Mouse (Mus musculus) kidney, embryonic 16.5 days (tissue): ENCODE data around the gene Flt3. TPM values are rescaled to one million over a fixed set of nuclear protein-coding genes. Genes with fewer than 3 reads are reported as not detected.

Experiments used
- ATAC-seq: fragments of 200-750 bp; cut with Nextera tagmentation; 2 replicates; pipeline ENCODE4 v1.8.0; 2017; ENCODE audit warnings: moderate TSS enrichment; ENCODE audit not compliant: low FRiP score, low TSS enrichment
- H3K27ac ChIP-seq: fragments of 300-500 bp; sonication (generic); 2 replicates; pipeline ENCODE4 v1.5.1; 2014; ENCODE audit warnings: low read length
- H3K27me3 ChIP-seq: fragments of 300-500 bp; sonication (generic); 2 replicates; pipeline ENCODE4 v1.6.1; 2014; ENCODE audit warnings: low read length, control low read depth, mixed read lengths; ENCODE audit not compliant: insufficient read depth
- H3K36me3 ChIP-seq: fragments of 300-500 bp; sonication (generic); 2 replicates; pipeline ENCODE4 v1.6.1; 2014; ENCODE audit warnings: low read length, control low read depth, mixed read lengths; ENCODE audit not compliant: insufficient read depth
- H3K4me1 ChIP-seq: fragments of 300-500 bp; sonication (generic); 2 replicates; pipeline ENCODE4 v1.6.1; 2014; ENCODE audit warnings: low read length, control low read depth, mixed read lengths; ENCODE audit not compliant: insufficient read depth
- H3K4me2 ChIP-seq: fragments of 300-500 bp; sonication (generic); replicated peaks from 2 replicates; pipeline ENCODE4 v1.6.1; 2014; ENCODE audit warnings: low read depth, low read length
- H3K4me3 ChIP-seq: fragments of 300-500 bp; sonication (generic); 2 replicates; pipeline ENCODE4 v1.5.1; 2014; ENCODE audit warnings: mild to moderate bottlenecking, low read length
- H3K9ac ChIP-seq: fragments of 300-500 bp; sonication (generic); replicated peaks from 2 replicates; pipeline ENCODE4 v1.6.1; 2014; ENCODE audit warnings: low read length
- H3K9me3 ChIP-seq: fragments of 300-500 bp; sonication (generic); 2 replicates; pipeline ENCODE4 v1.6.1; 2016; ENCODE audit warnings: low read length, control low read depth
- WGBS: fragments of 180-500 bp; shearing (Covaris S2); extraction: QIAGEN DNeasy Blood & Tissue Kit; methylation state at CpG from one replicate; pipeline ENCODE4 v1.1.7; 2014; 5-methylcytosine and 5-hydroxymethylcytosine counted together
- polyA plus RNA-seq: library from polyadenylated mRNA; unstranded; fragments of >200 nt; fragmentation: Nextera tagmentation; extraction: Ambion mirVana; gene quantifications from 2 replicates; pipeline ENCODE4 v1.2.1, GENCODE M21; 2015

The Flt3 gene
- polyA plus RNA-seq, 1 experiment from 2014 or later = 0.06 TPM

DNA sequence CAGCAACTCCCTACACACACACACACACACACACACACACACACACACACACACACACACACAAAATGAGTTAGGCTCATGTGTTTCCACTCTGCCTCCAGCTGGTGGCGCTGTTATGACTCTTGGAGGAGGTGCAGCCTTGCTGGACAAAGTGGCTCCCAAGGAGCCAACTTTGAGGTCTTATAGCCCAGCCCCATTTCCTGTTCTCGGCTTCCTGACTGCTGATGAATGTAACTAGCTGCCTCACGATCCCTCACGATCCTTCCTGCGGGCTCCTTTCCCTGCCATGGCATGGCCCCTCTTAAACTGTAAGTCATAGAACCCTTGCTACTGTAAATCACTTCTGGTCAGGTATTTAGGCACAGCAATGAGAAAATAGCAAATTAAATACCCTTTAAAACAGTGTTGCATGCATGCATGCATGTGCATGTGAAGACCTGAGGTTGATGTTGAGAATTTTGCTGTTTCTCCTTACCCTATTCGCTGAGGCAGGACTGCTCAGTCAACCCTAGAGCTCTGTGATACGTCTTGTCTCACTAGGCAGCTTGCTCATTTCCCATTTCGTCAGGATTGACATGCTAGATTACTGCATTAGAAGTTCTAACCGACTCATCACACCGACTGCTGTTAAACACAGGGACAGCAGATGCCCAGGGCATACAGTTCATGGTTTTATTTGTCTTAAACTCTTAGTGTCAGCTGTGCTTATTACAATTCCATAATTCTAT lies 18.3 kb upstream of the Flt3 start:
- peak overlapping the region; percentile 38 for H3K4me2 ChIP-seq
- no peaks in the 10 kb centered on the region for H3K36me3 ChIP-seq
- H3K27ac ChIP-seq = no peak overlapping the region
- ATAC-seq = no peak
- H3K9ac ChIP-seq = no peak overlapping the region
- no peaks in the 10 kb centered on the region for H3K9me3 ChIP-seq
- no peak overlapping the region for H3K4me3 ChIP-seq
- H3K27me3 ChIP-seq = no peaks in the 10 kb centered on the region
- 22% methylated on average over 10 of the region's 10 CpGs for WGBS
- no peaks in the 10 kb centered on the region for H3K4me1 ChIP-seq

GRCm38 (mm10) chr5:147417986-147418385 lies 17.7 kb upstream of the Flt3 start:
- Histone ChIP-seq H3K9me3 (no peaks in the 10 kb centered on the region), H3K4me3 (no peak overlapping the region), H3K9ac (no peak overlapping the region), H3K4me2 (no peak overlapping the region), H3K36me3 (no peaks in the 10 kb centered on the region), H3K27ac (no peak overlapping the region), H3K27me3 (no peaks in the 10 kb centered on the region), H3K4me1 (no peaks in the 10 kb centered on the region)
- 80% methylated on average over 1 of the region's 1 CpGs for WGBS
- no peak for ATAC-seq

GRCm38 (mm10) chr5:147410585-147410984 lies 10.3 kb upstream of the Flt3 start:
- no peaks in the 10 kb centered on the region for H3K4me1 ChIP-seq
- H3K9ac ChIP-seq = no peak overlapping the region
- H3K4me3 ChIP-seq = no peak overlapping the region
- H3K9me3 ChIP-seq = no peaks in the 10 kb centered on the region
- ATAC-seq = no peak
- 79% methylated on average over 6 of the region's 6 CpGs for WGBS
- no peak overlapping the region for H3K4me2 ChIP-seq
- no peaks in the 10 kb centered on the region for H3K27me3 ChIP-seq
- no peaks in the 10 kb centered on the region for H3K36me3 ChIP-seq
- H3K27ac ChIP-seq = no peak overlapping the region

GRCm38 (mm10) chr5:147408731-147409130 lies 8.4 kb upstream of the Flt3 start:
- Histone ChIP-seq H3K9ac (no peak overlapping the region), H3K9me3 (no peaks in the 10 kb centered on the region), H3K4me3 (peak overlapping the region; percentile 26), H3K4me2 (peak overlapping the region; percentile 36), H3K27me3 (no peaks in the 10 kb centered on the region), H3K27ac (no peak overlapping the region), H3K36me3 (no peaks in the 10 kb centered on the region), H3K4me1 (no peaks in the 10 kb centered on the region)
- 57% methylated on average over 29 of the region's 29 CpGs for WGBS
- no peak for ATAC-seq

- WGBS = 69% methylated on average over 5 of the region's 5 CpGs
- H3K4me1 ChIP-seq = peaks cover 2% of the 10 kb centered on the region
- H3K4me2 ChIP-seq = no peak overlapping the region
- no peaks in the 10 kb centered on the region for H3K36me3 ChIP-seq
- H3K4me3 ChIP-seq = no peak overlapping the region
- H3K9me3 ChIP-seq = no peaks in the 10 kb centered on the region
- H3K9ac ChIP-seq = no peak overlapping the region
- H3K27me3 ChIP-seq = peaks cover 13% of the 10 kb centered on the region
- no peak overlapping the region for H3K27ac ChIP-seq
- ATAC-seq = no peak
Measured at GRCm38 (mm10) chr5:147406135-147406534, 5.8 kb upstream of the Flt3 start.

GRCm38 (mm10) chr5:147402505-147402904 lies 2.2 kb upstream of the Flt3 start:
- Histone ChIP-seq H3K36me3 (no peaks in the 10 kb centered on the region), H3K4me3 (no peak overlapping the region), H3K9me3 (no peaks in the 10 kb centered on the region), H3K27me3 (peaks cover 48% of the 10 kb centered on the region), H3K4me2 (no peak overlapping the region), H3K9ac (no peak overlapping the region), H3K4me1 (peaks cover 15% of the 10 kb centered on the region), H3K27ac (no peak overlapping the region)
- WGBS = 22% methylated on average over 5 of the region's 5 CpGs
- ATAC-seq = no peak

DNA sequence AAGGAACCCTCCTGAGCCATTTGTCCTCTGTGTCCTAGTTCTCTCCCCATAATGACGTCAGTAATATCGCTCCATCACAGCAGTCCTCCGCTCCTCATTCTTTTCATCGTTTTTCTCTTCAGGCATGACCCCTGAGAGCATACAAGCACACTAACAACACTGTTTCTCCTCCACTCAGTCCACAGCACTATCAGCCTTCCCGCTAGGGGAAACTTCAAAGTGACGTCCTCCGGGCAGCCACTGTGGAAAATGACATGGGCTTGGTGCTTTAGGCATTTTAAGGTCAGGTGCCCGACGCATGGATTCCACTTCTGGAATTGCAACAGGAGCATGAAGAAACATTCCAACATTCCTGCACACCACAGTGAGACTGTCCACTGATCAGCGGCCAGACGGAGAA lies 735 bp upstream of the Flt3 start:
- H3K27me3 ChIP-seq = peaks cover 48% of the 10 kb centered on the region
- ATAC-seq = no peak

DNA sequence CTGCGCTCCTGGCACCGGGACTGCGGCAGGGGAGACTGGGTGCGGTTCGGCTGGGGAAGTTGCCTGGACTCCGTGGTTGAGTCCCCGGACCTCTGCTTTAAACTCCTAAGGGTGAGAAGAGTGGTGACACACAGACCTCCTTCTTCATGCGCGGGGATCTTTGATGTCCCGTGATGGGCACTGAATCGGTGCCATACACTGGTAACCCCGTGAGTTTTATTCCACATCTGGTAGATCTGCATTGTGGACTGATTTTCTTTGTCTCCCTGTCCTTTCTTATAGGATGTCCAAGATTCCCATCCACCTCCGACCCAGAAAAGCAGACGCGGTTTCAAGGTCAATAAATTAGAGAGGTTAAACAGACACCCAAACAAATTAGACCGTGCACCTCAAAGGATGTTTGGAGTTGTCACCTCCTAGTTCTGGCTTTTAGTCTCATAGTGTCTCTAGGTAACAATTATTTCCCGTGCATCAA lies 253 bp upstream of the Flt3 start:
- Histone ChIP-seq H3K9me3 (no peaks in the 10 kb centered on the region), H3K9ac (peak overlapping the region; percentile 48; the same call in 1 of the 2 replicates), H3K27me3 (peaks cover 48% of the 10 kb centered on the region), H3K27ac (no peak overlapping the region), H3K4me1 (peaks cover 15% of the 10 kb centered on the region), H3K36me3 (no peaks in the 10 kb centered on the region), H3K4me2 (peak overlapping the region; percentile 57), H3K4me3 (peak overlapping the region; percentile 47)
- WGBS = 2% methylated on average over 17 of the region's 17 CpGs
- no peak for ATAC-seq

More for the DNA sequence above, 735 bp upstream of the Flt3 start:
- Histone ChIP-seq H3K9me3 (no peaks in the 10 kb centered on the region), H3K4me1 (peaks cover 15% of the 10 kb centered on the region), H3K36me3 (no peaks in the 10 kb centered on the region), H3K4me3 (peak overlapping the region; percentile 47; the same call in 1 of the 2 replicates), H3K4me2 (peak overlapping the region; percentile 57), H3K27ac (no peak overlapping the region), H3K9ac (no peak overlapping the region)
- WGBS = 22% methylated on average over 11 of the region's 11 CpGs

GRCm38 (mm10) chr5:147395050-147395449 lies 5.2 kb downstream of the Flt3 start:
- 19% methylated on average over 1 of the region's 1 CpGs for WGBS
- H3K4me3 ChIP-seq = no peak overlapping the region
- H3K36me3 ChIP-seq = no peaks in the 10 kb centered on the region
- H3K27ac ChIP-seq = no peak overlapping the region
- H3K9me3 ChIP-seq = peaks cover 2% of the 10 kb centered on the region; the same call in 1 of the 2 replicates
- H3K9ac ChIP-seq = no peak overlapping the region
- ATAC-seq = no peak
- 0 out of 2 replicates have a peak, but pooled peaks cover 3% of the 10 kb centered on the region for H3K4me1 ChIP-seq
- no peak overlapping the region for H3K4me2 ChIP-seq
- H3K27me3 ChIP-seq = peaks cover 24% of the 10 kb centered on the region

GRCm38 (mm10) chr5:147392667-147393213 lies 7.5 kb downstream of the Flt3 start:
- peaks cover 2% of the 10 kb centered on the region; the same call in 1 of the 2 replicates for H3K27me3 ChIP-seq
- no peak overlapping the region for H3K4me3 ChIP-seq
- H3K36me3 ChIP-seq = no peaks in the 10 kb centered on the region
- ATAC-seq = no peak
- no peak overlapping the region for H3K27ac ChIP-seq
- H3K9me3 ChIP-seq = peaks cover 2% of the 10 kb centered on the region; the same call in 1 of the 2 replicates
- H3K9ac ChIP-seq = no peak overlapping the region
- 78% methylated on average over 12 of the region's 12 CpGs for WGBS
- no peak overlapping the region for H3K4me2 ChIP-seq
- H3K4me1 ChIP-seq = no peaks in the 10 kb centered on the region
